Mouse (Mus musculus): ENCODE results near the gene Plcb4.

DNA sequence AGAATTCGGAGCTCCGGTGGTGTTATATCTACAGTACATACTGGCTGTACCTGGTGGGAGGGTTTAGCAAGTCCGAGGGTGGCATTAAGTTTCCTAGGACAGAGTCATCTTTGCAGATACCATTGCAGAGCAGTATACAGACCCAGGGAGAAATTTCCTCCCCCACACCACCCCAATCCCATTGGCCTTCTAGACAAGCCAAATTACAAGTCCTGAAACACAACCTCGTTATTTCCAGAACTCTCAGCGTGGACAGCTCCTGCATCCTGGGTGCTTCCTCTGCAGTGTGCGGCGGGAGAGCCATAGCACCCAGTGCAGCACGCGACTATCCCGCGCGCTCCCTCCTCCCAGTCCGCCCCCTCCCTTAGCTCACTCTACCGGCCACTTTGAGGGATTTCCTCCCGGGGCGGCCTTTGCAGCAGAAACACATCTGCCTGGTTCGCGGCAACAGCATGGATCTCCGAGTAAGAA, 399.1 kb downstream of the Plcb4 start:
- TF ChIP-seq HCFC1 (IDR thresholded peaks at IDR 0.05; ENCODE audit: borderline replicate concordance, insufficient read depth, low read length) (no peak), CHD2 (IDR thresholded peaks at IDR 0.05; ENCODE audit: low read depth, low read length) (no peak), ZC3H11A (IDR thresholded peaks at IDR 0.05; ENCODE audit: borderline replicate concordance, low read depth, low read length) (no peak), ZNF384 (IDR thresholded peaks at IDR 0.05; ENCODE audit: low read depth, low read length) (no peak)
